Comparison of ENCODE assay signal across 14 mouse cellular contexts in the genomic region with DNA sequence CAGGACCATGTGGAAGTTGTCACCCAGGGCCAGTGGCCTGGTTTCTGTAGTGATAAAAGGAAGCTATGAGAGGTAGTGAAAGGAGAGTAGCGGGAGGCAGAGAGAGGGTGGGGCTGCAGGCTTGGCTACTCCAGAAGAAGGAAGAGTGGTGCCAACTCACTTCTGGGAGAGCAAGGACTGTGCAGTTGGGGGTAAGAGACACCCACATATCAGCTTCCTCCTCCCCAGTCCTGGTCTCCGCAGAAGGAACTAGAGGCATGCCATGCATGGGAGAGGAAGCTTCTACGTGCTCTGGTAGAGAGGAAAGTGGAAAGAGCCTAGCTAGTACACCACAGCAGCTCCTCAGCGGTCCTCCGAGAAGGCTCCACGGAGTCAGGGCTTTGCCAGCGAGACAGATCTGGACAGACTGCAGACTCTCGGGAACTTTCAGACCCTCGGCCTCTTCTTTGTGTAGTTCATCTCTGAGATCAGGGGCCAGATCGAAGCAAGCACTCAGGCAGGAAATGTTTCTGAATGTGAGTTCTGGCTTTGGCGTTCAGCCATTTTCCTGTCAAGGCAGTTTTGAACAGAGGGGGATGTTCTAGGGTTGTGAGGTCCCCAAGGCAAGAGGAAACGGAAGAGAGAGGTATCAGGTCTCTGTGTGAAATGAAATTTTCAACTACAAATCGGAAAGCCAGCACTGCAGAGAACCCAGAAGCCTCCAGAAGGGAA. TPM values are rescaled to one million over a fixed set of nuclear protein-coding genes. Genes with fewer than 3 reads are reported as not detected.
DNase-seq lines count a peak whose midpoint lies in the region; ATAC-seq and TF ChIP-seq lines count a peak whose summit lies in the region.
"Had no signal": no experiment of that assay in that cellular context is flagged by ENCODE, and none has a peak within 500 bp of the region (broad histone marks: within the 10 kb centered on the region; RNA-seq: fewer than 3 reads in every experiment).

No protein-coding gene starts in this region.

- no peak for ATAC-seq in forebrain, embryonic 13.5 days
- no peak for ATAC-seq in forebrain, postnatal 0 days
- no peak for ATAC-seq in forebrain, embryonic 15.5 days (replicated peaks)
- ATAC-seq in inflammation-experienced regulatory T-cells, adult 6 months: no peak

- H3K9me3 ChIP-seq in forebrain, embryonic 13.5 days (replicated peaks): no peaks in the 10 kb centered on the region
- H3K9me3 ChIP-seq in forebrain, postnatal 0 days (ENCODE audit: low read length): no peaks in the 10 kb centered on the region
- H3K9me3 ChIP-seq in forebrain, embryonic 15.5 days: no peaks in the 10 kb centered on the region
- H3K9me3 ChIP-seq: G1E; midbrain, embryonic 12.5 days; neural tube, embryonic 13.5 days had no signal

- H3K4me1 ChIP-seq in forebrain, embryonic 13.5 days: peaks cover 53% of the 10 kb centered on the region
- H3K4me1 ChIP-seq in forebrain, postnatal 0 days (ENCODE audit: insufficient read depth): peaks cover 8% of the 10 kb centered on the region
- H3K4me1 ChIP-seq in kidney, adult 2 months (ENCODE audit: control insufficient read depth, insufficient read depth, low read length): no peaks in the 10 kb centered on the region
- peaks cover 35% of the 10 kb centered on the region for H3K4me1 ChIP-seq in forebrain, embryonic 15.5 days

- DNase-seq in forebrain, postnatal 0 days: no peak
- peak; percentile 40 for DNase-seq in kidney, postnatal 10 days
- no peak for DNase-seq in kidney, adult 2 months
- DNase-seq in lung, postnatal 36 days: peak; percentile 12
- DNase-seq in thymus, postnatal 0 days (ENCODE audit: low spot score): no peak
- DNase-seq: right cerebral cortex, postnatal 4 days had no signal

- no peak for TF ChIP-seq POLR2A in kidney, adult 2 months (IDR thresholded peaks at IDR 0.05; ENCODE audit: low read depth, low read length)

- no peak overlapping the region for H3K4me3 ChIP-seq in forebrain, embryonic 13.5 days
- H3K4me3 ChIP-seq in forebrain, postnatal 0 days (ENCODE audit: low read depth, low read length): no peak overlapping the region
- no peak overlapping the region for H3K4me3 ChIP-seq in kidney, adult 2 months (ENCODE audit: insufficient read depth, low read depth, low read length)
- H3K4me3 ChIP-seq in forebrain, embryonic 15.5 days: no peak overlapping the region
- H3K4me3 ChIP-seq: midbrain, embryonic 12.5 days; neural tube, embryonic 13.5 days had no signal

- H3K36me3 ChIP-seq in forebrain, embryonic 13.5 days (ENCODE audit: poor library complexity, severe bottlenecking): no peaks in the 10 kb centered on the region
- H3K36me3 ChIP-seq in forebrain, postnatal 0 days (ENCODE audit: insufficient read depth): no peaks in the 10 kb centered on the region
- H3K36me3 ChIP-seq in kidney, adult 2 months (ENCODE audit: control insufficient read depth, insufficient read depth, low read length): no peaks in the 10 kb centered on the region
- H3K36me3 ChIP-seq in forebrain, embryonic 15.5 days: no peaks in the 10 kb centered on the region
- H3K36me3 ChIP-seq: G1E; midbrain, embryonic 12.5 days; neural tube, embryonic 13.5 days had no signal

- H3K9ac ChIP-seq in forebrain, embryonic 13.5 days: no peak overlapping the region
- no peak overlapping the region for H3K9ac ChIP-seq in forebrain, postnatal 0 days
- H3K9ac ChIP-seq in forebrain, embryonic 15.5 days (replicated peaks): no peak overlapping the region
- H3K9ac ChIP-seq: midbrain, embryonic 12.5 days; neural tube, embryonic 13.5 days had no signal

- no peak for TF ChIP-seq CTCF in forebrain, postnatal 0 days (IDR thresholded peaks at IDR 0.05; ENCODE audit: low read depth)
- no peak for TF ChIP-seq CTCF in kidney, adult 2 months (conservative IDR thresholded peaks at IDR 0.05; ENCODE audit: insufficient read depth, insufficient read length, low read depth, low read length)

- 0 out of 2 replicates have a peak overlapping the region, but pooled peaks have one; percentile 31 for H3K27ac ChIP-seq in forebrain, embryonic 13.5 days
- no peak overlapping the region for H3K27ac ChIP-seq in forebrain, postnatal 0 days (ENCODE audit: low read depth, low read length)
- H3K27ac ChIP-seq in kidney, adult 2 months (ENCODE audit: insufficient read depth, low read depth, low read length): no peak overlapping the region
- H3K27ac ChIP-seq in forebrain, embryonic 15.5 days (replicated peaks): peak overlapping the region; percentile 65; the same call in 1 of the 2 replicates
- H3K27ac ChIP-seq: midbrain, embryonic 12.5 days; neural tube, embryonic 13.5 days had no signal

- H3K27me3 ChIP-seq in forebrain, embryonic 13.5 days: peaks cover 4% of the 10 kb centered on the region; the same call in 1 of the 2 replicates
- H3K27me3 ChIP-seq in forebrain, postnatal 0 days (ENCODE audit: insufficient read depth, low read length): no peaks in the 10 kb centered on the region
- no peaks in the 10 kb centered on the region for H3K27me3 ChIP-seq in kidney, adult 2 months (replicated peaks; ENCODE audit: control insufficient read depth, insufficient read depth, low read length)
- no peaks in the 10 kb centered on the region for H3K27me3 ChIP-seq in forebrain, embryonic 15.5 days

- H3K4me2 ChIP-seq in forebrain, embryonic 13.5 days: no peak overlapping the region
- H3K4me2 ChIP-seq in forebrain, postnatal 0 days (ENCODE audit: low read depth): no peak overlapping the region
- no peak overlapping the region for H3K4me2 ChIP-seq in forebrain, embryonic 15.5 days (replicated peaks)
- H3K4me2 ChIP-seq: midbrain, embryonic 12.5 days; neural tube, embryonic 13.5 days had no signal

- 72% methylated on average over 13 of the region's 13 CpGs for WGBS in forebrain, embryonic 13.5 days
- 57% methylated on average over 13 of the region's 13 CpGs for WGBS in forebrain, postnatal 0 days
- 51% methylated on average over 13 of the region's 13 CpGs for WGBS in kidney, adult 2 months
- 58% methylated on average over 13 of the region's 13 CpGs for WGBS in forebrain, embryonic 15.5 days

RNA-seq across cellular contexts. Expression of a gene that starts 1.0 kb away (rescaled TPM):
- polyA plus RNA-seq in forebrain, embryonic 13.5 days (2015; fragmentation: Nextera tagmentation; extraction: Ambion mirVana): 0.21 and 0.28 TPM in 2 replicates
- 0.15 and 0.48 TPM in 2 replicates for total RNA-seq in forebrain, postnatal 0 days (2014; rRNA removed)
- polyA plus RNA-seq in forebrain, postnatal 0 days (2015; fragmentation: Nextera tagmentation; extraction: Ambion mirVana): not detected in 2 replicates
- not detected in 2 replicates for polyA plus RNA-seq in kidney, adult 2 months (2012; rRNA removed)
- 0.29 and 0.45 TPM in 2 replicates for polyA plus RNA-seq in forebrain, embryonic 15.5 days (2015; fragmentation: Nextera tagmentation; extraction: Ambion mirVana)
- polyA plus RNA-seq in thymus, postnatal 0 days (2015; fragmentation: Nextera tagmentation; extraction: Ambion mirVana): not detected in 2 replicates
- not detected for polyA plus RNA-seq in inflammation-experienced regulatory T-cells, adult 6 months (2017; shearing (Covaris generic))
- total RNA-seq: liver, adult 2 months had no signal
- polyA plus RNA-seq: G1E; hindbrain, embryonic 11.5 days; liver, adult 2 months; neural tube, embryonic 13.5 days had no signal

Comparison
In these comparisons a context has a peak if more than half of its experiments do, and no peak if none do; other contexts are left out.
1. H3K27ac ChIP-seq: peak in forebrain, embryonic 13.5 days (single experiment) and forebrain, embryonic 15.5 days (single experiment); none in forebrain, postnatal 0 days (single experiment) and kidney, adult 2 months (single experiment).
2. DNase-seq: peak in kidney, postnatal 10 days (single experiment) and lung, postnatal 36 days (single experiment); none in forebrain, postnatal 0 days (single experiment), kidney, adult 2 months (single experiment) and thymus, postnatal 0 days (single experiment).